Mouse (Mus musculus) hindbrain, embryonic 16.5 days (tissue): ENCODE data around the gene Hs6st3. TPM values are rescaled to one million over a fixed set of nuclear protein-coding genes. Genes with fewer than 3 reads are reported as not detected.

Experiments
- ATAC-seq: fragments of 200-750 bp; cut with Nextera tagmentation; 2 replicates; pipeline ENCODE4 v1.8.0; 2017; ENCODE audit warnings: moderate TSS enrichment, moderate library complexity
- H3K27ac ChIP-seq: fragments of 300-500 bp; sonication (generic); 2 replicates; pipeline ENCODE4 v1.5.1; 2014; ENCODE audit warnings: low read depth, mild to moderate bottlenecking, control low read depth, low read length, moderate library complexity
- H3K27me3 ChIP-seq: fragments of 300-500 bp; sonication (generic); replicated peaks from 2 replicates; pipeline ENCODE4 v1.6.1; 2014; ENCODE audit warnings: low read length; ENCODE audit not compliant: control insufficient read depth, insufficient read depth
- H3K36me3 ChIP-seq: fragments of 300-500 bp; sonication (generic); 2 replicates; pipeline ENCODE4 v1.6.1; 2014; ENCODE audit warnings: mild to moderate bottlenecking, low read length, moderate library complexity, mixed read lengths; ENCODE audit not compliant: control insufficient read depth, insufficient read depth
- H3K4me1 ChIP-seq: fragments of 300-500 bp; sonication (generic); 2 replicates; pipeline ENCODE4 v1.6.1; 2014; ENCODE audit warnings: low read depth, low read length; ENCODE audit not compliant: control insufficient read depth, insufficient read depth
- H3K4me2 ChIP-seq: fragments of 300-500 bp; sonication (generic); 2 replicates; pipeline ENCODE4 v1.6.1; 2014; ENCODE audit warnings: mild to moderate bottlenecking, low read length, control low read depth, moderate library complexity
- H3K4me3 ChIP-seq: fragments of 300-500 bp; sonication (generic); 2 replicates; pipeline ENCODE4 v1.5.1; 2014; ENCODE audit warnings: mild to moderate bottlenecking, low read length, control low read depth, moderate library complexity
- H3K9ac ChIP-seq: fragments of 300-500 bp; sonication (generic); 2 replicates; pipeline ENCODE4 v1.6.1; 2014; ENCODE audit warnings: low read depth, mild to moderate bottlenecking, control low read depth, low read length, moderate library complexity
- H3K9me3 ChIP-seq: fragments of 300-500 bp; sonication (generic); 2 replicates; pipeline ENCODE4 v1.6.1; 2014; ENCODE audit warnings: mild to moderate bottlenecking, low read length, moderate library complexity; ENCODE audit not compliant: control insufficient read depth
- WGBS: fragments of 180-500 bp; shearing (Covaris S2); extraction: QIAGEN DNeasy Blood & Tissue Kit; methylation state at CpG from one replicate; pipeline ENCODE4 v1.1.7; 2014; 5-methylcytosine and 5-hydroxymethylcytosine counted together
- polyA plus RNA-seq: library from polyadenylated mRNA; unstranded; fragments of >200 nt; fragmentation: Nextera tagmentation; extraction: Ambion mirVana; gene quantifications from 2 replicates; pipeline ENCODE4 v1.2.1, GENCODE M21; 2015

The Hs6st3 gene
- polyA plus RNA-seq, 1 experiment from 2014 or later = 1.8 TPM

DNA sequence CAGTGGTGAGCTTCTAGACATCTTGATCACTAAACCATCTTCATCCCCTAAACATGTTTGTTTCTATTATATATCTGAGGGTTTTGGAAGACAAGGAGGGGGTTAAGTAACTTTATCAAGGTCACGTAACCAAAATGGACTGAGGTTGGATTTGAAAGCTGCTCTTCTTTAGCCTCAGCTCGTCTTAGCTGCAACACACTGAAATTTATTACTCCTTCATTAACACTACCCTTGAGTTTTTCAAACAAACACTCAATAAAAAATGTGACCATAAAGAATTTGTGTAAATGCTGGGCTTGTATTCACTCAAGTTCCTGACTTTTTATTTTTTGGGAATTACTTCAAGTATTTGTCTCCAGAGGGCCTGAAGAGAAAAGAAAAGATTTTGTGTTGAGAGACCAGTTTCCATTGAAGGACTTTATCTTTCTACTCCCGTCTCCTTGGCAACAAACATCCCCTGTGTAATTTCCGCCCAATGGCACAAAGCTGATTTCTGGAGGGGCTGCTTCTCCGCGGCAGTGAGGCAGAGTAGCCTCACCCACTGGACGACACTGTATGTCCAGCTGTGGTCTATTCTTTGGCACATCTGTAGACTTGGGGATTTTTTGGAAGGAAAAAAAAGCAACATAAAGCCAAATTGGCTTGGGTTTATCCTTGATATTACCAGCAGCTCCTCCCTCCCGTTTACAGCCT is 696.0 kb downstream of the Hs6st3 start:
- H3K27ac ChIP-seq = no peak overlapping the region

DNA sequence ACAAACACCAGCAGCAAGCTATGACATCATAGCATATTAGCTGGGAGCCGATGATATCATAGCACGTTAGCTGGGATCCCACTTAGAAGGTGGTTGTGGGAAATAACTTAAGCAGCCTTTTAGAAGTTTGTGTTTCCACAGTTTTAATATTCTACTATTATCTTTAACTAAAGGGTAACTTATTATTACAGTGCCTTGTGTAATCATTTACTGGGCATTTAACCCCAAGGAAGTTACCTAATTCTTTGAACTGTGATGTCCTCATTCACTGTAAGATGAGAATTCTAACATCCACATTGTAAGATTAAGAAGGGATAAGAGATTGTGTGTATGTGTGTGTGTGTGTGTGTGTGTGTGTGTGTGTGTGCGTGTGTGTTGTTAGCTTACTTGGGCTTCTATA is 697.9 kb downstream of the Hs6st3 start:
- no peak for ATAC-seq
- Histone ChIP-seq H3K27ac (no peak overlapping the region), H3K36me3 (no peaks in the 10 kb centered on the region), H3K9me3 (no peaks in the 10 kb centered on the region), H3K9ac (no peak overlapping the region), H3K4me2 (no peak overlapping the region), H3K4me3 (no peak overlapping the region), H3K4me1 (peaks cover 23% of the 10 kb centered on the region), H3K27me3 (no peaks in the 10 kb centered on the region)
- 87% methylated on average over 3 of the region's 3 CpGs for WGBS

More for the DNA sequence above, 696.0 kb downstream of the Hs6st3 start:
- ATAC-seq = 0 out of 2 replicates have a peak, but pooled peaks have one; percentile 40
- Histone ChIP-seq H3K4me2 (no peak overlapping the region), H3K9ac (no peak overlapping the region), H3K4me3 (no peak overlapping the region), H3K4me1 (peaks cover 18% of the 10 kb centered on the region), H3K9me3 (no peaks in the 10 kb centered on the region), H3K36me3 (no peaks in the 10 kb centered on the region), H3K27me3 (no peaks in the 10 kb centered on the region)
- 36% methylated on average over 8 of the region's 8 CpGs for WGBS

DNA sequence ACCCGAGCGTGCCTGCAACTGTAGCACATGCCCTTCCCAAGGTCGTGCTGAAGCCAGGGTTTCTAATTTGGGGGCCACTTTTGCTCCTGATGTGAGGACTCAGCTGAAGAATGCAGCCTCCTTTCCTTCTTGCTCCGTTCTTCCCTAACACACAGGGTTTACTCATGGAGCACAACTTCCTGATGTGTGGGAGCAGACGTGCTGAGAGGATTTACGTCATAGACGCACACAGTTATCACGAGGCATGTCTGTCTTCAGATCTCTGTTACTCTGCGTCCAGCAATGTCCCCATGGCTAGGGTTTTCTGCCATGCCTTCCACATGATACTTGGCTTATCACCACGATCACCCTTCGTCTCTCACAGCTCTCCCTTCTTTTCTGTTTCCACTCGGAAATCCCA is 709.4 kb downstream of the Hs6st3 start:
- H3K9ac ChIP-seq = no peak overlapping the region
- no peak overlapping the region for H3K4me3 ChIP-seq
- no peaks in the 10 kb centered on the region for H3K36me3 ChIP-seq
- H3K27me3 ChIP-seq = no peaks in the 10 kb centered on the region
- no peak for ATAC-seq
- no peak overlapping the region for H3K4me2 ChIP-seq
- H3K4me1 ChIP-seq = peaks cover 6% of the 10 kb centered on the region
- H3K9me3 ChIP-seq = no peaks in the 10 kb centered on the region
- WGBS = 79% methylated on average over 12 of the region's 12 CpGs
- H3K27ac ChIP-seq = no peak overlapping the region

DNA sequence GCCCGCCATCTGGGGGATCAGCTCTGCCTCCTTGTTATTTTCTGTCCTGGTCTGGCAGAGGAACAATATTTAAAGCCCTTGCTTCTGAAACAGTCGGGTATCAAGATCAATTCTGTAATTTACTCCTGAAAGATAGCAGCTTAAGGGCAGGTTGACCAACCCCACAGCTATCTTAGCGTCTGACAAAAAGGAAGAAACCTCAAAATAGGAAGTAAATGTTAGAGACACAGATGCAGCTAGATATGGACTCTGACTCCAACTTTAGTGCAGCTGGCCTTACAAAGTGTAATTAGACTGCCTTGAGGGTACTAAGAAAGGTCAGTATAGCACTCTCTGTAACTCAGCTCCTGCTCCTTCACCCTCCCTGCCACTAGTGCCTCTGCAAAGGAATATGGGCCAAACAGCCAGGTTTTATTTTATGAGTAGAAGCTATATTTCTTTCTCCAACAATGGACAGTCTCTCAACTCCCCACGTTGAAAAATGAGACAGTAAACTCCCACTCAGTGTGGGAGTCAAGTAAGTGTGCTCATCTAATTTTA is 710.7 kb downstream of the Hs6st3 start:
- Histone ChIP-seq H3K4me2 (no peak overlapping the region), H3K36me3 (no peaks in the 10 kb centered on the region), H3K9ac (no peak overlapping the region), H3K27ac (no peak overlapping the region), H3K27me3 (no peaks in the 10 kb centered on the region), H3K4me3 (no peak overlapping the region), H3K9me3 (no peaks in the 10 kb centered on the region), H3K4me1 (peaks cover 6% of the 10 kb centered on the region)
- WGBS = 79% methylated on average over 4 of the region's 4 CpGs
- no peak for ATAC-seq

DNA sequence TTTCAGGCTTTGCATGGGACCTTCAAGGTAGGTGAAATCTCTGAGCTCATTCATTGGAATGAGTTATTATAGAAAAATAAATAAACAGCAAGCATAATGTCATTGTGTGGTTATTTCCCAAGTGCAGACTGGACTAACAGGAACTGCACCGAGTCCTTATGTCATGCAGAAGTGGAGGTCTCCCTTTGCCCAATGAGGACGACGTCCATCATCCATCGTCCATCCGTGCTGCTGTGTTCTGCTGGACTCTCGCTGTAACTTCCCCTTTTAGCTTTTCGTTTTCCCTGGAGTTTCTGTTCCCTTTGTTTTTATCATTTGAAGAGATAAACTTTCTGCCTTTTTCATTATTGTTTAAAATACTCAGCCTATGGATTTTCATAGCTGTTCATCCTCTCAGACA is 711.2 kb downstream of the Hs6st3 start:
- Histone ChIP-seq H3K27ac (no peak overlapping the region), H3K4me3 (no peak overlapping the region), H3K4me2 (no peak overlapping the region), H3K36me3 (no peaks in the 10 kb centered on the region), H3K9me3 (no peaks in the 10 kb centered on the region), H3K27me3 (no peaks in the 10 kb centered on the region), H3K9ac (no peak overlapping the region), H3K4me1 (peaks cover 6% of the 10 kb centered on the region)
- 86% methylated on average over 7 of the region's 7 CpGs for WGBS
- ATAC-seq = no peak

DNA sequence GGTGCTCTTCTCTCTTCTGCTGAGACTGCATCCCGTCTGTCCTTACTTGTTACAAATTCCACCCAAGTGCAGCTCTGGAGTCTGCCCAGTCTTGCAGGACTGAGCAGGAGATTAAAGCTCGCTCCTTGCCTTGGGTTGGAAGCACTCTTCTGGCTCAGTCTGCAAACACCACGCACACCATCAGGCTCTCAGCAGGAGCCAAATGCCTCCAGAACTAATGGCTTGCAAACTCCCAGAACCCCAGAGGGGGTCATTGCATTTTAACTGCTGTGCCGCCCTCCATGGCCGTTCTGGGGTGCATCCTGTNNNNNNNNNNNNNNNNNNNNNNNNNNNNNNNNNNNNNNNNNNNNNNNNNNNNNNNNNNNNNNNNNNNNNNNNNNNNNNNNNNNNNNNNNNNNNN is 714.0 kb downstream of the Hs6st3 start:
- WGBS = 6% methylated on average over 5 of the region's 5 CpGs
- peak; percentile 76 for ATAC-seq
- Histone ChIP-seq H3K4me3 (no peak overlapping the region), H3K27ac (peak overlapping the region; percentile 46), H3K4me2 (peak overlapping the region; percentile 43), H3K4me1 (peaks cover 9% of the 10 kb centered on the region), H3K36me3 (no peaks in the 10 kb centered on the region), H3K9ac (no peak overlapping the region), H3K27me3 (no peaks in the 10 kb centered on the region), H3K9me3 (no peaks in the 10 kb centered on the region)

DNA sequence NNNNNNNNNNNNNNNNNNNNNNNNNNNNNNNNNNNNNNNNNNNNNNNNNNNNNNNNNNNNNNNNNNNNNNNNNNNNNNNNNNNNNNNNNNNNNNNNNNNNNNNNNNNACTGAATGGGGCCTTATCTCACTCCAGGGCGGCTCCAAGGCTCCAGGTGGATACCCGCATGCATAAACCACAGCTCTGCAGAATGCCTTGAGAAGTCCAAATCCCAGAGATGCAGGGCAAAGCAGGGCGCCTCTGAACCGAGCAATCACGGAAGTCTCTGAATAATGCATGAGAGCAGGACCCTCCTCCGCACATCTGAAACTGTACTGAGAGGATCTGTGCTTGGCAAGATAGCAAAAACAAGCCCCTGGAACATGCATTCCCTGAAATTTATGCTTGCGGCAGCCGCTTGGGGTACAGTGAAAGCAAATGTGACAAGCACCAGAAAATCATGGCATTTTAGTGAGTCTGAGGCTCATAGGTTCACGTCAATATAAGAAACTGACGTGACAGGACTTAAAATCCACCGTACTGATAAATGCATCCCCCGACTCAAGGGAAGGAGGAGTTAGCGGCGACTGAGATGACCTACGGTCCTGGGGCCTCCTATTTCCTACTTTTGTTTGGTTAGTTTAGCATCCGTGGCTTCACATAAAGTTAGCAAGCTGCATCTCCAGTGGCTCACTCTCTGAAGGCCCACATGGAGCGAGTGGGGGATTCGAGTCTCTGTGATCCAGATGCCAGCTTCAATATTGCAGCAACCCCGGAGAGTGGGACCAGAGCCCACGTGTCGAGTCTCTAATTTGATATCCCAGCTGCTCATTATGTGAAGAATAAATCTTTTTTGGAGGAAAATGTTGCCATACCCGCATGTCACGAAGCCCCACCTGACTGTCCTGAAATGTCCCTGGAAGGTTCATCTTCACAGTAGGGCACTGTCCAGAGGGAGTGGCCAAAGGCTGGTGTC is 719.5 kb downstream of the Hs6st3 start:
- Histone ChIP-seq H3K9me3 (no peaks in the 10 kb centered on the region), H3K4me3 (peak overlapping the region; percentile 8; the same call in 1 of the 2 replicates), H3K9ac (0 out of 2 replicates have a peak overlapping the region, but pooled peaks have one; percentile 20), H3K27ac (peak overlapping the region; percentile 29; the same call in 1 of the 2 replicates), H3K4me2 (peak overlapping the region; percentile 44), H3K27me3 (no peaks in the 10 kb centered on the region), H3K4me1 (peaks cover 5% of the 10 kb centered on the region), H3K36me3 (no peaks in the 10 kb centered on the region)
- ATAC-seq = peak; percentile 86
- WGBS = 47% methylated on average over 23 of the region's 23 CpGs

DNA sequence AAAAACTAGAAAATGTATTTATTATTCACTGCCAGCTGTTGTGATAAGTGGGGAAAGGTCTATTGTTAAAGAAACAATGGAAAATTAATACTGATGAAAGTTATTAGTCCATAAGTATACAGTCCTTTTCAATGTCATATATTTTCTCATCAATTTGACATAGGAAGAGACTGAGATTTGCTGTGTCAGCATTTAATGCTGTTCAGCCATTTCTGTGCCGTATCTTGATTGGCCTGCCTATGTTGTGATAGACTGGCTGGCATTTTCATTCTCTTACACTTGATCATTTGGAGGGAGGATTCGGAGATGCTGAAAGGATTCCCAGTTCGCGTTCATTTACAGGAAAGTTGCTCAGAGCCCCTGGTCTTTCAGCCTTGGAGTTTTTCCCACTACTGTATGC is 735.5 kb downstream of the Hs6st3 start:
- Histone ChIP-seq H3K4me2 (no peak overlapping the region), H3K27ac (no peak overlapping the region), H3K36me3 (no peaks in the 10 kb centered on the region), H3K27me3 (no peaks in the 10 kb centered on the region), H3K4me3 (no peak overlapping the region), H3K9ac (no peak overlapping the region), H3K4me1 (no peaks in the 10 kb centered on the region), H3K9me3 (no peaks in the 10 kb centered on the region)
- WGBS = 89% methylated on average over 4 of the region's 4 CpGs
- ATAC-seq = no peak

DNA sequence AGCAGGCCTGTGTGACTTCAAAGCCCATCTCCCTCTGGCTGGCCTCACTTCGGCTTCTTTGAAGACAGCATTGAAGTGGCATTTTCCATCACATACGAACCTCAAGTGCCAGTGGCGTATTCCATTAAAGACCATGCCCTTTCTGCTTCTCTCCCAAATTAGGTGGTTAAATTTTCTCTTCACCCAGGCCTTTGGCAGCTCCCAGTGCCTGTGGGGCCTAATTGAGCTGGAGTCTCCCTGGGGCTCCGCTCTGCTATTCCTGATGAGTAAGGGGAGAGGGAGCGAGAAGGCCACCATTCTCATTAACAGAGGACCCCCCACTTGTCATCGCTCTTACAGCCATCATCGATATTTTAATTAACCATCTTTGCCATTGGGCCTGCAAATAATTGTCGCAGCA is 754.8 kb downstream of the Hs6st3 start:
- Histone ChIP-seq H3K4me1 (no peaks in the 10 kb centered on the region), H3K9ac (no peak overlapping the region), H3K4me3 (no peak overlapping the region), H3K9me3 (no peaks in the 10 kb centered on the region), H3K4me2 (no peak overlapping the region), H3K27ac (no peak overlapping the region), H3K27me3 (no peaks in the 10 kb centered on the region), H3K36me3 (no peaks in the 10 kb centered on the region)
- 76% methylated on average over 8 of the region's 8 CpGs for WGBS
- no peak for ATAC-seq
